Mouse (Mus musculus) kidney, adult 18-20 months (tissue): ENCODE measurements around the gene Cox7a1.
A peak's percentile ranks its signal among the peaks of the same experiment; 100 is the strongest.
"Not testable (repeated sequence)": the region's sequence is repeated elsewhere in the genome, so short reads cannot be mapped to it uniquely, and the experiment has no call there.

Experiments
- DNase-seq: peaks from one replicate; pipeline ENCODE4 v3.0.0; 2021

The Cox7a1 gene

GRCm38 (mm10) chr7:30183879-30184289 is at the start of gene Cox7a1:
Gene Cox7a1, plus strand, starts transcription at chr7:30184144.
- DNase-seq = peak; percentile 89

GRCm38 (mm10) chr7:30136826-30137225 is 47.1 kb upstream of the Cox7a1 start:
- DNase-seq = no peak

- no peak for DNase-seq
Observed at GRCm38 (mm10) chr7:30143170-30143554, 40.8 kb upstream of the Cox7a1 start.

DNA sequence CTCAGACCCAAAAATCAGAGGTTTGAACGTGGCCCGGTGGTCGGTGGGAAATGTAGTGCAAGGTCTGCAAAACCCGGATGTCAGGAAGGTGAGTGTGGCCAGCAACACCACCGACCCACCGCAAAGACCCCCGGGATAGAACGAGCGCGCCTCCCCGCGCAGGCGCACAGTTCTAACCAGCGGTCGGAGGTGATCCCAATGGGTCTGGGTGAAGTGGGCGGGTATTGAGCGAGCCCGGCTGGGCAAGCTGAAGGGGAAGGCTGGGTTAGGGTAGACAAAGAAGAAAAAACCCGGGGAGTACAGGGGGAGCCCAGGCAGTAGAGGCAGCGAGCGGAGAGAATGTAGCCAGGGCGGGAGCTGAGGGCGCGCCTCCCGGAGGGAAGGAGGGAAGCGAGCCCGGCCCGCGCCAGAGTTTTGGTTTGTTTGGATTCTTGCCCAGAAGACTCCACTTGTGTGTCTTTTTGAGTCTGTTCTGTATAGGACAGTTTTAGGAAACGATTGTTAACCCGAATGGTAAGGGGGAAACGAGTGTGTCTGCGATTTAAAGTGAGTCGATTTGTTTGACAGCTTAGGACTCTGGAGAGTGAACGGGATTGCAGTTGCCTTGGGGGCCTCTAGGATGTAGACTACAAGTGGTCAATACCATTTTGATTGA is 40.3 kb upstream of the Cox7a1 start:
- peak; percentile 33 for DNase-seq

GRCm38 (mm10) chr7:30147011-30147410 is 36.9 kb upstream of the Cox7a1 start:
- DNase-seq = peak; percentile 25

- no peak for DNase-seq
Observed at GRCm38 (mm10) chr7:30154040-30154439, 29.9 kb upstream of the Cox7a1 start.

DNA sequence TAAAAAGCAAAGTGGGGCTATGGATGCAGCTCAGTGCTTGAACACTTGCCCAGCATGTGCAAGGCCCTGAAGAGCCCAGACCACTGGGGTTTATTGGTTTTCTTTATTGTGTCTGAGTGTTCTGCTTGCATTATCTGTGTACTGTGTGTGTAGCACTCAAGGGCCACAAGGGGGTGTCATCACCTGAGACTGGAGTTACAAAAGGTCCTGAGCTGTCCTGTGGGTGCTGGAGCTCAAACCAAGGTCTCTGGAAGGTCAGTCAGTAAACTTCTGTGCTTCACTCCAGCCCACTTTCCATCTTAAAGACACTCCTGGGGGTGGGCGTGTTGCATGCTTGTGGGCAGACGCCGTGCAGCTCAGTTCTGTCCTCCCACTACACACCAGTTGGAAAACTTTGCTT is 28.4 kb upstream of the Cox7a1 start:
- DNase-seq = no peak

- no peak for DNase-seq
Observed at GRCm38 (mm10) chr7:30163113-30163512, 20.8 kb upstream of the Cox7a1 start.

DNA sequence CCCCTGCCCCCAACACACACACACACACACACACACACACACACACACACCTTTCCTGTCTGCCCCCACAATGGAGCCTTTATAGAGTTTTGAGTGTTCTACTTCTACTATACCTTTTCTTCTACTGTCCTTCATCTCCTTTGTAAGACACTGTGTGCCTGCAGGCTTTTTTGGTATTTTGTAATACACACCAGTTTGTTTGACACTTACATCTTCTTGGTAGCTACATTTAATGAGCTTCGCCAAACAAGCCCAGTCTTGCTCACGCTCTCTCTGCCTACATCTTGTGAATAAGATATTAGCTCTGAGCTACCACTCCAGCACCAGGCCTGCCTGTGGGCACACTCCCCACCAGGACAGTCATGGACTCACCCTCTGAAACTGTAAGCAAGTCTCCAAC is 19.2 kb upstream of the Cox7a1 start:
- no peak for DNase-seq

GRCm38 (mm10) chr7:30168914-30169582 is 14.9 kb upstream of the Cox7a1 start:
- DNase-seq = no peak

- DNase-seq = peak; percentile 95
Observed at GRCm38 (mm10) chr7:30169583-30170282, 14.2 kb upstream of the Cox7a1 start, which contains the start of gene Zfp146. Gene Zfp146, minus strand, starts transcription at chr7:30169750.

DNA sequence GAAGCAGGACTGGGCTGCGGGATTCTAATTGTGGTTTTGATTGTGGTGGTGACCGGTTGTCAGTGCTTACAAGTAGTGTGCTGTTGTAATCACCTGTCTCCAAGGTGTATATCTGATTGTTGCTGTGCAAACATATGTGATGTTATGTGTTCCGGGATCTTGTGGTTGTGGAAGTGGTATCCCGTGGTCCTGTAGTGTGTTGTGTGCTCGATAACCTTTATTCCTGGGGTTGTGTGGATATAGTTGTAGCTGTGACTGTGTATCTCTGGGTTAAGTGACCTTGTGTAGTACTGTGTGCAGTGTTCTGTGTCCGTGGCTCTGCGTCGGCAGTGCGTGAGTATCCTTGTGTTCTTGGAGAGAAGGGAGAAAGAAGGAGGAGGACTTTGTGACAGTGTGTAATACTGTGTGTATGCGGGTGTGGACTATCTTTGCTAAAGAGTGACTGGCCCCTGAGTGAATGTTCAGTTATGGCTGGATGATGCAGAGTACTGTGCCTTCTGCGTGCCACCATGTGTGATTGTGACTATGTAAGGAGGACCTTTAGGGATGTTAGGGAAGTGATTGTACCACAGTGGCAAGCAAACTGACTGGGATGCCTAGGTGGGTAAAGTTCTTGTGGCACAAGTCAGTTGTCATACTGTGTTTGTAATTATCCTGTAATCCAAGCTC is 13.5 kb upstream of the Cox7a1 start:
- DNase-seq = no peak

- no peak for DNase-seq
Observed at GRCm38 (mm10) chr7:30176474-30176873, 7.5 kb upstream of the Cox7a1 start.

- no peak for DNase-seq
Observed at GRCm38 (mm10) chr7:30178256-30178655, 5.7 kb upstream of the Cox7a1 start.

DNA sequence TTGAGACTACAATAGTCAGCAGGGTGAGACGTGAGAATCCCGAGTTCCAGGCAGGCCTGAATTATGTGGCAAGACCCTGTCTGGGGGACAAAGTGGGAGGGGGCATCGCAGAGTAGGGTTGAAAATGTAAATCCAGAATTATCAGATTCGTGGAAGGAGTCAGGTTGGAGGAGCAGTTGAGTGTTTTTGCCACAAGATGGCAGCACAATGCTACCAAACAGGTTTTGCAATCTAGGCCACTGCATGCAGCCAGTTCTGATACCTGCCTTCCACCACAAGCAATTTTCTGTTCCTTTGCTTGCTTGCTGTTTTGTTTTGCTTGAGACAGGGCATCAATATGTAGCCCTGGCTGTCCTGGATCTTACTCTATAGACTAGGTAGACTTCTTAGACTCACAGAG is 2.6 kb upstream of the Cox7a1 start:
- peak; percentile 77 for DNase-seq

- DNase-seq = not testable (repeated sequence)
Observed at GRCm38 (mm10) chr7:30181929-30182328, 2.0 kb upstream of the Cox7a1 start.

- not testable (repeated sequence) for DNase-seq
Observed at GRCm38 (mm10) chr7:30183189-30183588, 755 bp upstream of the Cox7a1 start.

DNA sequence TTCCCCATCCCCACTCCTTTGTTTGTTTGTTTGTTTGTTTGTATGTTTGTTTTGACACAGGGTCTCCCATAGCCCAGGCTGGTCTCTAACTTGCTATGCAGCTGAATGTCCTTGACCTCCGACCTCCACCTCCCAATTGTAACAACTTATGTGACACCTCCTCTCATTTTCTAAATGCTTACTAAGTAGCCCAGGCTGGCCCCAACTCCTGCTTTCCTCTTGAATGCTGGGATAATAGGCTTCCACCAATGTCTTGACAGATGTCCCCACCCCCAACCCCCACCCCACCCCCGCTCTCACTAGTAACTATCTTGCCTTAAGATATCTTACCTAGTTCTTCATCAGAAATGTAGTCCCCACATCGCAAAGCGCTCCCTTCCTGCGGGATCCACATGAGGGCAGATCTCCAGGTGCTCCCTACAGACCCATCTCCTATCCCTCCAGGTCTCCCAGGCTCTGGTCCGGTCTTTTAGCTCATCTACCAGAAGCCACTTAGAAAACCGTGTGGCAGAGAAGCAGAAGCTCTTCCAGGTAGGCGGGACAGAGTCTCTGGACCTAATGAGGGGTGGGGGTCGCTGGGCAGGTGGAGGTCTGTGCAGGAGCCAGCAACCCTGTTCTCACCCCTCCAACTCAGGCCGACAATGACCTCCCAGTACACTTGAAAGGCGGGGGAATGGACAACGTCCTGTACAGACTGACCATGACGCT is 851 bp downstream of the Cox7a1 start:
- DNase-seq = no peak

DNA sequence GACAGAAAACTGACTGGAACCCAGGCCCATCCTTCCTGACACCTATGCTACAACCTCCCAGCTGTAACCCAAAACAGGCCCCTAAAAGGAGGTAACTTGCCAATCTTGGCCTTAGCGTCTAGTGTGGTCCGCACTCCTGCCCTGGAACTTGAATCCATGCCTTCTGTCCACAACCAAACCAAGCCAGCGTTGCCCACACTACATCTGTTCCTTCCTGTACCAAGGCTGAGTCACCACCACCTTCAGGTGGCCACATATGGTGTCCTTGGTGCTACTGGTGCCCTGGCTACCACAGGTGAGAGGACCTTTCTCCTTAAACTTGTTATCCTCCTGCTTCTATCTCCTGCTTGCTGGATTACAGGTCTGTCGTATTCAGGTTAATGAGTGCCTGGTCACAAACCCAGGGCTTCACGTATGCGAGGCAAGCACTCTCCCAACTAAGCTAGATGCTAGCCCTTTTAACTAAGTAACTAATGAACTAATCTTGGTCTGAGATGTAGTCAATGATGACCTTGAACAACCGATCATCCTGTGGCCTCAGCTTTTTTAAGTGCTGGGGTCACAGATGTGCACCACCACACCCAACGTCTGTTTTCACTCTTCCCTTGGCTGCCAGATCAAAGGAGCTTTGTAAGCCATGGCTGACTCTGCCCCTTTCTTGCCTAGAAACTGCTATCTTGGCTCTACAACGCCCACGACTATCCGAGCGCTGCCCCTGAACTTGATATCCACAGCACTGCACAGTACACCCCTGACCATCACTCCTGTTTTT is 4.6 kb downstream of the Cox7a1 start:
- DNase-seq = no peak

DNA sequence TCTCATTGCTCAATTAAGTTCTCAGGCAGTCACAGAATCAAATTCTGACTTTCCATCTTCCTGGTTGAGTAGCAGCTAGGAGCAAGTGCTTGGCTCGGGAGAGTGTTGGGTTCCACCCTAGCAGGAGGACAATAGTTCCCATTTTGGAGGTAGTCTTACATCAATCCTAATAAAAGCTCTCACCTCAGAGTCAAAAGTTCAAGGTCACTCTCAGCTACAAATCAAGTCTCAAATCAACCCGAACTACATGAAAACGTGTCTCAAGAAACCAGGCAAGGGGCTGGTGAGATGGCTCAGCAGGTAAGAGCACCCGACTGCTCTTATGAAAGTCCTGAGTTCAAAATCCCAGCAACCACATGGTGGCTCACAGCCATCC is 5.2 kb downstream of the Cox7a1 start:
- DNase-seq = no peak

DNA sequence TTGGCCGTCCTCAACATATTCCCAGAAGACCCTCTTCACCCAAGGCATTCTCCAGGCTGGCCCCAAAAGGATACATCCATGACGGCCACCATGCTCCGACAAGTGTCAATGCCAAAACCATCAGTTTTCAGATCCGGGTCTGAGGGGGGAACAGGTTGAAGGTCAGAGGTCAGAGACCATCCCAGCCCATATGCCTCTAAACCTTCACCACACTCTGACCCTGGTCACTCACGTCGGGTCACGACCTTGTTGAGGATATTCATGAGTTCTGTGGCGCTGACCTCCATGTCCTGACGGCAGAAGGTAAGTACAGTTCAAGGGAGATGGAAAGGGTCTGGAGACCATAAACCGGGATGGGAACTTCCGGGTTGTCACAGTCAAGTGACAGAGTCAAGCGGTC is 8.1 kb downstream of the Cox7a1 start:
- no peak for DNase-seq

DNA sequence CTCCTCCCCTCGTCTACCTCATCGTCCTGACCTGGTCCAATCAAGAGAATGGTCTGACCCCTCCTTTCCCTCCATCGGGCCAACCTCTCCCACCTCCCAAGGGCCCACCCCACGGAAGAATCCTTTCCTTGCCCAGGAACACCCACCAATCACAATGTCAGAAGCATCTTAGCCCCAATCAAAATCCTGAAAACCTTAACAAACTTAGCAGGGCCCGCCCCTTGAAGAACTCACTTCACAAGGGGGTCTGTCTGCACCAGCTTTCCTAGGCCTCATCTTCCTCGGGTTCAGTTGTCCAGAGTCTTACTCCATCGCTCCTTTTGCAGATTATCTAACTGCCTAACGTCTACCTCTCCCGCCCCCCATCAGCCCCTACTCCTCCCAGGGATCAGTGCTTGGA is 9.1 kb downstream of the Cox7a1 start:
- DNase-seq = no peak
